Mouse (Mus musculus) adipocyte (in vitro differentiated cells): Measurements from ENCODE around the gene Gpr39.

Experiments used
- DNase-seq: peaks from one replicate; pipeline ENCODE4 v3.0.0-alpha.2; 2016; ENCODE audit warnings: low spot score

Gpr39 gene

DNA sequence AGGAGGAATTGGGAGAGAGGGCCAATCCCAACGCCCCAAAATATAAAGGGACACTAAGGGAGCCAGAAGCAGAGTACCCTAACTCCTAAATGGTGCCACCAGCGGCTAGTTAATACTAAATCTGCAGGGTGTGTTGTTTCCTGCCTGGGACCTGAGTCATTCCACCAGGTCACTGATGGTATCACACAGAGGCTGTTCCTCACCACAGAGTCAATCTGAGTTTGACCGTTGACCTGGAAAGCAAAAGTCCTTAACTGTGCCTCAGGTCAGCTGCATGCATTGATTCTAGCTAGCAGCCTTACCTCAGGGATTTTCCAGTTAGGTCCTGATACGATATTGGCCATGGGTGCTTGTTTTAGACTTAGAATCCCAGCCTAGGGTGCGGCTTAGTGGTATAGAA, 17.5 kb downstream of the Gpr39 start:
- peak; percentile 19 for DNase-seq

DNA sequence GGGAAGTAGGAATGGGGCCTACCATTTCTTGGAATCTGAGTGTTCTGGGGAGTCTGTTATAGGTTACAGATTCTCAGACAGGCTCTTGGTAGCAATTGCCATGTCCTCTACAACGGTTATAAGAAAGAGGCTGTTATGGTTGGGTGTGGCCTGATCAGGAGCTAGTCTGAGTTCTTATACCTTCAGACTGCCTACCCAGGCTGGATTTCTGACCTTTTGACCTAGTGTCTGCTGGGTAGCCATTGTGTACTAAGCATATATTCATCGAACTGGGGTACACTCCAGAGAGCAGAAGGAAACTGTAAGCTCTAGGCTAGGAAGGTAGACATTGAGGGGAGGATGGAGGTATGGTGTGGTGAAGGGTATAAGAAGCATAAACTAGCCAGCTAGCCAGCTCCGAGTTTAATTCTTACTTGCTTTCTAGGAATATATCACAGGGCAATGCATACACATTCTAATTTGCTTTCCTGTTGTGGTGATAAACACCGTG, 24.4 kb downstream of the Gpr39 start:
- no peak for DNase-seq

DNA sequence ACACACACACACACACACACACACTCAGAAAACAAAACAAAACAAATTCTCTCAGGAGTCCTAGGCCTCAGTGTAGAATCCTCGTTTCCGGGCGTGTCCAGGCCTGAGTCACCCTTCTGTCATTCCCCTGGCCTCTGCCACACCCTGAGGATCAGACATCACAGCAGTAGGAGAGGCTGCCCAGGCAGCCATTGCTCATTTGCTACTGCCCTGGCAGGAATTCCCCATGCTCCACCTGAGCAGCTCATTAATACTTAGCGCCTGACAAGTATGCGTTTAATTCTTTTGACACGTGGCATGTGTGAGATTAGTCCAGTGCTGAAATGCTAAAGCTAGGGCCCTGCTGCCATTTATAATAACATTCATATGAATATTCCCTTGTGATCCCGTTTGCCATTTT, 25.0 kb downstream of the Gpr39 start:
- peak; percentile 14 for DNase-seq

DNA sequence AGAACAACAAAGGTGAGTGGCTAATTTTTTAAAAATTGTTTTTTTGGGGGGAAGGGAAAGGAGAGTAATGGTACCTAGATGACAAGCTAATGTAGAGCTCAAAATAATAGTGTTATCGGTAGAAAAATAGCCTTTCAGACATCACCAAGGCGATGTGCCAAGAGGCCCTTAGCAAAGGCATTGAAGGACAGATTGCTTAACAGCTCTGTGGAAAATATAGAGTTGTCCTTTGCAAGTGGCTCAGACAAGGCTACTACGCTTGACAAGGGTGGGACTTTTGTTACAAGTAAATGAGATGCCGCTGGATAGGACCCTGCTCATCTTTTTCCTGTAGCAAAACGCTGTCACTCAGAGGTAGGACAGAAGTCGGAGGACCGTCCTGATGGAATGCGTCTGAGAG, 25.5 kb downstream of the Gpr39 start:
- peak; percentile 30 for DNase-seq

DNA sequence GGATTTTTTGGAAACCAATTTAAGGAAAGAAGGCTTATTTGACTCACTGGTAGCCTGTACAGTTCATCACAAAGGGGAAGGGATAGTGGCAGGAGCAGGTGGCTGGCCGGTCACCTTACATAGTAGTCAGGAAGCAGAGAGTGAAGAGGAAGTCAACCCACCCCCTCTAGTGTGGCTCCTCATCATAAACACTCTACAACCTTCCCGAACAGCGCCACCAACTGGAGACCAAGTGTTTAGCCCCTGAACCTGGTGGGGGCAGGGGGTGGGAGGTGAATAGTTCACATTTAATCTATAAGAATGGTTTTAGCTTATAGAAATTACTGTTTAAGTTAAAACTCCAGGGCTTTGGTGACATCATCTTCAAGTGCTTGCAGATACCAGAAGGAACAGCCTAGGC, 28.6 kb downstream of the Gpr39 start:
- no peak for DNase-seq

DNA sequence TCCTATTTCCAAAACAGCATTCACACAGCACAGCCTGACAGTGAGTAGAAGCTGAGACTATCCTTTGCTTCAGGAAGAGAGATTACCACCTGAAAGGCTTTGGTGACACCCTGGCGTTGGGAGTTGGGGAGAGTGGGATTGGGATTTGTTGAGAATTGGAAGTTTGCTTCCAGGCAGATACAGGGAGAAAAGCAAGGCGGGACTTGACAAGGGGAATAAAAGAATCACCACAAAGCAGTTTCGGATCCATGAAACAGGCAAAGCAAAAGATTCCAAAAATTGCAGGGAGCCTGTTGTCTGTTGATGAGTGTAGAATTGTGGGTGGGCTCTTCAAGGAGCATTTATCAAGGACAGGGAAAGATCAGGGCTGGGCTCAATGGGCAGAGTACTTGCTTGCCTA, 38.5 kb downstream of the Gpr39 start:
- DNase-seq = no peak

DNA sequence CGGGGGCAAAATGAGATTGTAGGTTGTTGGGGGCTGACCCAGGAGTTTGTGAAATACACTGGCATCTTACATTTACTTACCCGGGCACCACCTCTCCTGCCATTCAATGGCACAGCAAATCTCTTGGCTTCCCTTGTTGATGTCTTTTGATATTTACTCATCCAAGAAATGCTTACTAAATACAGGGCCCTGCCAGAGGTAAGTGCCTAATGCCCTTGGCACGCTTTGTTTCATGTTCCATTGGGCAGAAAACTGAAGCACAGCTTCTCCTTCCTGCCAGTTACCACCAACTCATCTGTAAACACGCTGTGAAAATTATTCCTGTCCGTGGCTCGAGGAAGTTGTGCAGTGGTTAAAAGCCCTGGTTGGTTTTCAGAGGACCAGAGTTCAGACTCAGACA, 39.4 kb downstream of the Gpr39 start:
- no peak for DNase-seq

DNA sequence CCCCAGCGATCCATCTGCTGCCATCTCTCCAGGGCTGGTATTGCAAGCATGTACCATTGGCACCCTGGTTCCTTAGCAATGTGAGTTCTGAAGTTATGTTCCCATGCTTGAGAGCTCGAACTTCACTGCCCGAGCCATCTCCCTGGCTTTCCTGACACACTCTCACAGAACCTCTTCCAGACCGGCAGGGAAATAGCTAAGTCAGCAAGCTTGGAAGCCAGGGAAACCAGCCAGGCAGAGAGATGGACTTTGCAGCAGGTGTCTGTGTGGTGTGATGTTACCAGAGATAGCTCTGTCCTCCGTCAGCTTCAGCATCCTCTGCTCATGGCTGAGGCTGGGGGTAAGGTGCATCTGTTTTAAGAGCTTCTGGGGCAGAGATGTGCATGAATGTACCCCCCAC, 41.1 kb downstream of the Gpr39 start:
- DNase-seq = no peak

DNA sequence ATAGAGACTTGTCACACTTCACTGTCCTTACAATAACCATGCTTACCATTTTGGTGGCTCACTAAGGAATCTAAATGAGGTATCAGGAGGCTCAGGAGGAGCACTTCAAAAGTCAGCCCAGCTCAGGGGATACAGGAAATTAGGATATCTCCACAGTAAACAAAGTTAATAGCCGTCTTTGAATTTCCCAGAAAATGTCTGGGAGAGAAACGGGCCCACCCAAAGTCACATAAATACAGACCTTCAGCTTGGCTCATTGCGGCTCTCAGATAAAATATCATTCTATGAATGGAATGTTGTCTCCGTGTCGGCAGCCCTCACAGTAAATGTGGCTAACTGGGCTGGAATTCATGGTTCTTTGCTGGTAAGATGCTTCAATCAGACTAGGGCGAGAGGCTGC, 42.3 kb downstream of the Gpr39 start:
- DNase-seq = no peak

DNA sequence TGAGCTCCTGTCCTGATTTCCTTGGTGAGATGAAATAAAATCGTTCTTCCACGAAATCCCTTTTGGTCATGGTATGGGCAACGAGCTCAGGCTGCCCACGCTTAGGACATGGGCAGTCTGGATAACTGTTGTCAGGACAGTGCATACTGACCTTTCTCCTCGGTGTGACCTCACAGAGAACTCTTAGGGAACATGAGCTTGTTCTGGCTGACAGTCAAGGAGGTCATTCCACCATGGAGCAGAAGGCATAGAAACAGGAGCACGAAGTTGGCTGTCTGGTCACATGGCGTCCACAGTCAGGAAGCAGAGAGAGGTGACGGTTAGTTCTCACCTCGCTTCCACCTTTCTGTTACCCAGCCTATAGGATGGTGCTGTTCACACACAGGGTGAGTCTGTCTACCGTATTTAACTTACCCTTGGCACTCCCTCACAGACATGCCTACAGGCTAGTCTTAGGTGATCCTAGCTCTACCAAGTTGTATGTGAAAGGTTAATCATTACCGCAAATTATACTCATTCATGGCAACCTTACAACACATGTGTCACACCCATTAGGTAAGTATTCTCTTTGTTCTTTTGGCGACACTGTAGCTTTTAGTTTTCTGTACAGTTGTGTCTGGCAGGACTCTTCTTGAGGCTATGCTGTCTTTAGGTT, 44.4 kb downstream of the Gpr39 start:
- no peak for DNase-seq

DNA sequence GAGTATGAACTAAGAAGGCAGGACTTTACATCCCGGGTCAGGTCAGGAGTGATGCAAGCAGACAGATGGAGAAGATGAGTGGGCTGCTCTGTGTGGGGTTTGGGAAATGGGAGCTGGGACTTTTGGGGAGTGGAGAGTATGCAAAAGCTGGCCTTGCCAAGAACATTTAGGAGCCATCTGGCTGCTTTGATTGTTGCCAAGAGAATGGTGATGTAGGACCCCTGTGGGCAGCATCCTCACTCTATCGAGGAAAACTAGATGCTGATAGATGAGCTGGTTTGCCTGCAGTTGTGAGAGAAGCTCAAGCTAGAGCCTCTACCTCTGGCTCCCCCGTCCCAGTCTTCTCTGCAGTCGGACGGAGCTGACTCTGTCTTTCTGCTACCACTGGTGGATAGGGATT, 47.5 kb downstream of the Gpr39 start:
- no peak for DNase-seq

DNA sequence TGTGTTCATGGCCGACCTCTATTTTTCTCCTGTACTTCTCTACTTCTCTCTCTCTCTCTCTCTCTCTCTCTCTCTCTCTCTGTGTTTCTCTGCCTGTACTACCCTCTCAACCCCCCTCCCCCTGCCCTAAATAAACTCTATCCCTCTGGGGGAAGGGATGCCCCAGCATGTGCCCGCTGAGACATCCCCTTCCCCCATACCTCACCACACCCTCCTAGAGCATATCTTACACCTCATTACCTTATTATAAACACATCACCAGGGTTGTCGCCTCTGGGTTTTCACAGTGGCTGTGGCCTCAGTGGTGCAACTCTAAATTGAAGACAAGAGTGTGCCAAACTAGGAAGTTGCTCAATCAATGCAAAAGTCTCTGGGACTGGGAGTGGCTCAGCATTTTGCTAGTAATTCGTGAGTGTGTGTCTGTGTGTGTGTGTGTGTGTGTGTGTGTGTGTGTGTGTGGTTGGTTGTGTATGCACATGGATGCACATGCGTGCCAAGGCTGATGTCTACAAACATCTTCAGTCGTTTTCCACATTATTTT, 52.3 kb downstream of the Gpr39 start:
- peak; percentile 48 for DNase-seq

DNA sequence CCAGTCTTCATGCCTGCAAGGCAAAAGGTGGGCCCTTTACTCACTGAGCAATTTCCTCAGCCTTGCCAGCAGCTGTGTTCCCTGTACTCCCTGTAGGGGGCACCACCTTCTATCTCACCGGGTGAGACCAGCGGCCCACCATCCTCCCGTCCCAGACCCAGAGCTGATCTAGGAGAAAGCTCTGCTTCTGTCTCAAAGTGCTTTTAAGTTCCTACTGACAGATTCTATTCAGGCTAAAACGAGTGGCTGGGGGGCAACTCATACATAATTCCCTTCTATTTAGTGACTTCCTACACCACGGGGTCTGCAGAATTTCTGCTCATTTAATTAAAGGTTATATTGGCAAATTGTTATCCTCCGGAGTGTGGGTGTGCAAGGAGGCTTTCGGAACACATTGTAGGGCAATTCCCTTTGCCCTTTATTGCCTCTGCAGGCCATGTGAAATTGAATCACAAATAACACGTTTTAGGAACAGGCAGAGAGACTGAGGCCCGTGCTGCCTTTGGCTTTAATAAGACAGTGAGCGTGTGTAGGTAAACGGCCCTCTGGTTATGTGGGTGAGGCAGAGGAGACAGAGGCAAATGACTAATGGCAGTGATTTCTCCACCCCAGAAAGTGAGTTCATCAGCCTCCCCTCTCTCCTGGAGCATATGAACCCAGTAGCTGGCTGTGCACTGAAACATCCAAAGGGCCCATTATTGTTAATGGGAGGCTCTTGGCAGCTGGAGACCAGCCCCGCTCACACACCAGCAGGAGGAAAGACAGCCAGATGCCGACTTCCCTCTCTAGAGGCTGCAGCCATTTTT, 53.1 kb downstream of the Gpr39 start:
- DNase-seq = no peak

DNA sequence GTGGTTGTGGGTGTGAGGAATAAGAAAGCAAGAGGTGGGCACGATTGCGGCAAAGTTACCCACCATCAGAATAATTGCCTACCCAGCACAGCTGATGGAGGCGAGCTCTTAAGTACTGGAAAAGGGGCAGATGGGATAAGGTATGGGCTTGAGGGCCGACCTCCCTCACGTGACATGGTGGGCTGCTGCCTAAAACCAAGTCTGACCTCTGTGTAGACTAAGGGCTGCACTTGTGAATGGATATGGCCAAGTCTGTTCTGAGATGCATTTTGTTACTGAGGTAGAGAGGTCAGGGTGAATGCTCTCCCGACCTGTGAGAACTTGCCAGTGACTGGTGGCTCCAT, 53.7 kb downstream of the Gpr39 start:
- DNase-seq = no peak

DNA sequence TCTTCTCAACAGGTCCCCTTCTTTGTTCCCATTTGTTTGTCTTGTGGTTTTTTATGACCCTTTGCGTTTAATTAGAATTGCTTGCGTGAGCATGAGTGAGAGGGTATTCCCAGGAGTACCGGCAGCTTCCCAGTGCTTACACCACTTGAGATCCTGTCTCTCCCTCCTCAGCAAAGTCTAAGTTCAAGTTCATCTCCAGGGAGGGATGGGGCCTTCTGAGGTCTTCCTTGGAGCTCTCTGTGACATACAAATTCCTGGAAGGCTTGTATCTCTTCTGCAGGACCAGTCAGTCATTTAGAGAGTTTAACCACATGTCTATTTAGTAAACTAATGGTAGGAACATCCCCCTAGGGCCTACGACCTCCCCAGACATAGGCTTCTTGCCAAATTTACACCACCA, 55.1 kb downstream of the Gpr39 start:
- DNase-seq = no peak

DNA sequence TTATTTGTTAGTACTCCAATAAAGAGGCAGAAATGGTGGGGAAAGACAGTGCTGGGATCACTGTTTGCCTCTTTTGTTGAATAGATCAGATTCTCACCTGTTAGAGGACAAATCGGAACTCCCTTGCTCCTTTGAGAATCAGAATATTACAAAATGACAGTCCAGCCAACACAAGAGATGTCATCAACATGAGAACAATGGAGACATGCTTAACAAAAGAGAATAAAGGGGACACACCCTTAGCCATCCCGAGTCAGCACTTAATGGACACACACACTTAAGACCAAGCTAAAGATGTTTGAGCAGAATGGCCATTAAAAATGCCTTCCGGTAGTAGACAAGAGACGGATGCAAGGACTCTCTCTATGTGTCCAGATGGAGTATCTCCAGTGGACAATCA, 68.0 kb downstream of the Gpr39 start:
- DNase-seq = no peak

DNA sequence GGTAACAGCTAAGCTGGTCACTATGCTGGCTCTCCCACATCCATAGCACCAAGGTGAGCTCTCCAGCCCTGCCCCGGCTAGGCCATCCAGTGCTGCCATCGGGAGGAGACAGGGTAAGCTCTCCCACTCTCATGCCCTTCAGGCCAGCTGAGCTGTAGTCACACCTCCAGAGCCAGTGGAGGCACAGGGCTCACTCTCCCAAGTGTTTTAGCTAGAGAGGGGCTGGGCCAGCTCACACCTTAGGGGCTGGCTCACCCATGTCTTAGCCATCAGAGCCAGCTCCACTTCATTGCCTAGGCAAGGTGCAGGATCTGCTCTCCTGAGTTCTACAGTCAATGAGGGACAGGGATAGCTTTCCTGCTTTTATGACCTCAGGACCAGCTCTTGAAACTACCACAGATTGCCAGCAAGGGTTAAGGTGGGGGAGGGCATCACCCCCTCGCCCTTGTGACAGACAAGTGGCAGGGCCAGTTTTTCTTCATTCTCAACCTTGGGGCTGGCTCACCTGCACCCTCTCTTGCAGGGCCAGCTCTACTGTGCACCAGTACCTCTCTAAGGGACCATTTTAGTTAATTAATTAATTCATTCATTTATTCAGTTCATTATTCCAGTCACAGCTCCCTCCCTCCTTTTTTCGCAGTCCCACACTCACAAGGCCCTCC, 78.7 kb downstream of the Gpr39 start:
- DNase-seq = no peak

DNA sequence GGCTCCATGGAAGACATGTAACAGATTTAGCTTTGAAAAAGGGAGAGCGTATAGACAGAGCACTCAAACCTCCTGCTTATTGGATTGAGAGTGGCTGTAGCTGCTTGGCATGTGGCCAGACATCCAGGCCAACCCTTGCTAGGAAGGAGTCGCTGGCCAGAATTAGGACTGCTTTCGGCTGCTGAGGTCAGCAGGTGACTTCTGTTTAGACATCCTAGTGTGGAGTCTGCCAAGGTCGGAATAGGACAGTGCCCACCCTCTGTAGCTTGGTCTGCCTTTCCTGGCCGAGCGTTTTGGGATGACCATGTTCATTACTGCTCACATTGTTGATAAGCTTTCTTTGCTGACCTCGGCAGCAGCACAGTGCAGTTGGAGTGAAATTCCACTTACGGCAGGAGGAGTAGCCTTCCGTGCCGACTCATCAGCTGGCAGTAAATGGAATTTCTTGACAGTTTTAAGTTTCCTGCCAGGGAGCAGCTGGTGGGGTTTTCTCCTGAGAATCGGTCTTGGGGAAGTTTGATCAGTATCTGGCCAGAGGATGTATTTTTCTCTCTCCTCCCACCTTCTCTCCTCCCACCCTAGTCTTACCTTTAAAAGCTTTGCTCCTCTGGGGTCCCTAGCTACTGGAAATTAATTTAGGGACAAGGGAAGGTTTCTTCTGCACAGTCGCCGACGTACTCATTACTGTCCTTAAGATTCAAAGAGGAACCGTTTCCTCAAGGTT, 83.3 kb downstream of the Gpr39 start:
- DNase-seq = peak; percentile 21

DNA sequence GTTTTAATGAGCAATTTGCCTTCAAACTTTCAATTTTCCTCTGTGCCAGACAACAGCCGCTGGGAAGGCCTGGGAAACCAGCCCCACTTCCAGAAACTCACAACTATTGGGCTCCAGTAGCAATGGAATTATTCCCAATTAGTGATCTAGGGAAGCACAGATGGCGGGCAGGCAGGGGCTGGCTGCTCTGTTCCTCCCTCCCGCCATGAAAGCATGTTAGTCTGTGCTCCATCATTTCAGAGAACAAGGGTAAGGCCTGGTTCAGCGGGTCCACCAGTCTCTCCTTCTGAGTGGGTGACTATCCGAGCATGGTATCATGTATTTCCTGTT, 83.9 kb downstream of the Gpr39 start:
- DNase-seq = no peak

DNA sequence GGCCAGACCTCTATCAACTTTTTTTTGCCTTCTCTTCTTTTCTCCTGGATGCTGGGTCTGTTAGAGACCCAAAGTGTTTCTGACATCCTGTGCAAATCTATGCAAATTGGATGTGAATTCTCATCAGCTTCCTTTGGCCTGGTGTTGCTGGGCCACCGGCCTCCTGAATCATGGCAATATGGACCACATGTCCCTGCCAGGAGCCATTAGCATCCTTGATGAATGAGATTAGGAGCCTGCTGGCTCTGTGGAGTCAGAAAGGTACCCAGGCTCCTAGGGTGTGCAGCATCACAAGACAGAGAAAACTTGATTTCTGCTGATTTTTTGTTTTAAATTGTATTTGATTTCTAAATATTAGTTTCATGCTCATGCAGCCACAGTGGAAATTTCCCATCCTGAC, 85.3 kb downstream of the Gpr39 start:
- no peak for DNase-seq

DNA sequence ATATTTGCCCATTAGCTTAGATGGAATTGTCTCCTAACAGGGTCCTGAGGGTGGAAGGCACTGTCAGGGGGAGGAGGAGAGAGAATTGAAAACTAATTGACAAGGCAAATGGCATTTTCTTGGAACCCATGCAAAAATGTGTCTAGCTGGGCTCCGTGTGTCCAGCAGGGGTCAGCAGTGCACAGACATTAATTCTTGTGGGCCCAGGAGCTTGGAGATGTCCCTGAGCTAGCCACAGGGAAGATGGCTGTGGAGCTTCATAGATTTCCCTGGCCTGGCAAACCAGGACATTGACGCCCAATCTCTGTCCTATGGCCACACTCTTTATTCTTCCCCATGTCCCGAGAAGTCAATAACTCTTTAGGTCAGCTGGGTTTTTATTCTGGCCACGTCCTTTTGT, 113.0 kb downstream of the Gpr39 start:
- peak; percentile 76 for DNase-seq

DNA sequence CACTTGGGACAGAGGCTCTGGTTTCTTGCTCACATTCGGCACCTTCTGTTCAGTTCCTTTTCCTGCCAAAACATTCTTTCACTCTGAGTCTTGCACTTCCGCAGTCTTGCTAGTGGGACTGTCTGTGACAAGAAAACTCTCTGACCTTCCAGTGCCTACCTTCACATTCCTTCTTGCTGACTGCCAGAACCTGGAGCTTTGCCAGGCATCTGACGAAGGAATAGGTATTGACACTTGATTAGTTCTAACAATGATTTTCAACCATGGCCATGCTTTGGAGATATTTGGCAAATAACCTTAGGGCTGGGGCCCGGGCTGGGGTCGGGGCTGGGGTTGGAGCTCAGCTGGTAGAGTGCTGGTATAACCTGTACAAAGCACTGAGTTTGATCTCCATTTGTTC, 123.7 kb downstream of the Gpr39 start:
- DNase-seq = no peak

DNA sequence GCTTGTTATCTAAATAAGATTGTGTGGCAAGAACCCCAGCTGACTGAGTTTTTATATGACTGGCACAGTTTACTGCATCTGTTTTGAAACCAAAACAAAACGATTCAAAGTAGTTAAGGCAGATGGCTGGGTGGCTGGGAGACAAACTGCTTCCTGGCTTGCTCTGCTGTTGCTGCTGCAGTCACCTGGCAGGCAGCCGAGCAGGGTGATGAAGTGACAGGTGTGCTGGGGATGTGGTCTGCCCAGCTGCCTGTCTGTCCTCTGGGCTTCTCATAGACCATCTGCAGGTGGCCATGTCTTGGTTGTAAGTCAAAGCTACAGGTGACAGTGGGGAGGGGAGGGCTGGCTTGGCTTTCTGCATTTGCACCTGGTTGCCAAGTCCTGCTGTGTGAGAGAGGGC, 131.6 kb downstream of the Gpr39 start:
- DNase-seq = no peak
